Mouse (Mus musculus): Measurements from ENCODE around the gene Terb1. TPM values are rescaled to one million over a fixed set of nuclear protein-coding genes. Genes with fewer than 3 reads are reported as not detected.
A peak's percentile ranks its signal among the peaks of the same experiment; 100 is the strongest.

The Terb1 gene
- polyA plus RNA-seq, 1 experiment from 2014 or later: 0.46 TPM

GRCm38 (mm10) chr8:104536028-104536427, 26.3 kb upstream of the Terb1 start:
- no peaks in the 10 kb centered on the region for H3K27me3 ChIP-seq
- in situ Hi-C loops (cut with MboI; ENCODE audit: low pct_unique_long_range_greater_than_20kb): no loop called here
- no peak for TF ChIP-seq CTCF (IDR thresholded peaks at IDR 0.05)
- CTCF ChIA-PET: no interaction called here
- ATAC-seq (no peak), DNase-seq (ENCODE audit: low read depth, low spot score) (no peak)
- POLR2A ChIA-PET: no interaction called here

- CTCF ChIA-PET: interaction anchor here (0.6 to 1.4 kb wide), 7 partner anchors 9 to 101 kb away, joined by 3 to 8 read pairs (median 4); no protein-coding TSS in a partner anchor
- TF ChIP-seq CTCF (IDR thresholded peaks at IDR 0.05): no peak
- H3K27me3 ChIP-seq: no peaks in the 10 kb centered on the region
- POLR2A ChIA-PET: interaction anchor here (1.0 kb wide), 1 partner anchor 21 kb away, joined by 3 read pairs; no protein-coding TSS in a partner anchor
- ATAC-seq (no peak), DNase-seq (ENCODE audit: low read depth, low spot score) (no peak)
- in situ Hi-C loops (cut with MboI; ENCODE audit: low pct_unique_long_range_greater_than_20kb): no loop called here
Observed at GRCm38 (mm10) chr8:104535378-104535777, 25.7 kb upstream of the Terb1 start.

GRCm38 (mm10) chr8:104534779-104535141, 25.1 kb upstream of the Terb1 start:
- TF ChIP-seq CTCF (IDR thresholded peaks at IDR 0.05): no peak
- CTCF ChIA-PET: interaction anchor here (0.6 to 1.4 kb wide), 7 partner anchors 9 to 100 kb away, joined by 3 to 8 read pairs (median 4); no protein-coding TSS in a partner anchor
- in situ Hi-C loops (cut with MboI; ENCODE audit: low pct_unique_long_range_greater_than_20kb): no loop called here
- ATAC-seq: peak; percentile 27
- POLR2A ChIA-PET: interaction anchor here (1.0 kb wide), 1 partner anchor 20 kb away, joined by 3 read pairs; no protein-coding TSS in a partner anchor
- no peak for DNase-seq (ENCODE audit: low read depth, low spot score)
- no peaks in the 10 kb centered on the region for H3K27me3 ChIP-seq

- CTCF ChIA-PET: interaction anchor here (0.9 to 1.4 kb wide), 7 partner anchors 9 to 191 kb away, joined by 3 to 8 read pairs (median 4); no protein-coding TSS in a partner anchor
- peak; percentile 48 for DNase-seq (ENCODE audit: low read depth, low spot score)
- TF ChIP-seq CTCF (IDR thresholded peaks at IDR 0.05): peak; percentile 100
- POLR2A ChIA-PET: interaction anchor here (1.0 to 1.2 kb wide), 2 partner anchors 17 to 20 kb away, joined by 3 read pairs; no protein-coding TSS in a partner anchor
- ATAC-seq: peak; percentile 89
- no peaks in the 10 kb centered on the region for H3K27me3 ChIP-seq
- in situ Hi-C loops (cut with MboI; ENCODE audit: low pct_unique_long_range_greater_than_20kb): no loop called here
Observed at GRCm38 (mm10) chr8:104533971-104534778, 24.5 kb upstream of the Terb1 start, which contains the start of the genes Nae1 and Car7. TSS of gene Nae1 (minus strand) at chr8:104534637. TSS of gene Car7 (plus strand) at chr8:104534689.

- in situ Hi-C loops (cut with MboI; ENCODE audit: low pct_unique_long_range_greater_than_20kb): no loop called here
- no peaks in the 10 kb centered on the region for H3K27me3 ChIP-seq
- no peak for DNase-seq (ENCODE audit: low read depth, low spot score)
- POLR2A ChIA-PET: interaction anchor here (0.7 to 1.2 kb wide), 3 partner anchors 18 to 217 kb away, joined by 3 to 4 read pairs (median 4); no protein-coding TSS in a partner anchor
- peak; percentile 4 for ATAC-seq
- CTCF ChIA-PET: interaction anchor here (1.1 to 1.3 kb wide), 2 partner anchors 26 to 190 kb away, joined by 4 read pairs; no protein-coding TSS in a partner anchor
- no peak for TF ChIP-seq CTCF (IDR thresholded peaks at IDR 0.05)
Observed at GRCm38 (mm10) chr8:104533551-104533950, 23.8 kb upstream of the Terb1 start.

- DNase-seq (ENCODE audit: low read depth, low spot score) (no peak), ATAC-seq (no peak)
- in situ Hi-C loops (cut with MboI; ENCODE audit: low pct_unique_long_range_greater_than_20kb): no loop called here
- ChIA-PET CTCF (no interaction called here), POLR2A (no interaction called here)
- H3K27me3 ChIP-seq: no peaks in the 10 kb centered on the region
- TF ChIP-seq CTCF (IDR thresholded peaks at IDR 0.05): no peak
Observed at GRCm38 (mm10) chr8:104529671-104530070, 20.0 kb upstream of the Terb1 start.

- no peak for DNase-seq (ENCODE audit: low read depth, low spot score)
- no peak for TF ChIP-seq CTCF (IDR thresholded peaks at IDR 0.05)
- ChIA-PET CTCF (interaction anchor here (1.5 to 1.8 kb wide), 2 partner anchors 9 to 10 kb away, joined by 3 to 5 read pairs; no protein-coding TSS in a partner anchor), POLR2A (no interaction called here)
- H3K27me3 ChIP-seq: no peaks in the 10 kb centered on the region
- ATAC-seq: no peak
- in situ Hi-C loops (cut with MboI; ENCODE audit: low pct_unique_long_range_greater_than_20kb): no loop called here
Observed at GRCm38 (mm10) chr8:104517872-104518271, 8.2 kb upstream of the Terb1 start.

- H3K27me3 ChIP-seq: no peaks in the 10 kb centered on the region
- ChIA-PET POLR2A (no interaction called here), CTCF (interaction anchor here (1.3 kb wide), 1 partner anchor 11 kb away, joined by 4 read pairs; no protein-coding TSS in a partner anchor)
- in situ Hi-C loops (cut with MboI; ENCODE audit: low pct_unique_long_range_greater_than_20kb): no loop called here
- ATAC-seq (no peak), DNase-seq (ENCODE audit: low read depth, low spot score) (no peak)
- TF ChIP-seq CTCF (IDR thresholded peaks at IDR 0.05): no peak
Observed at GRCm38 (mm10) chr8:104510134-104510533, 424 bp upstream of the Terb1 start.

- TF ChIP-seq CTCF (IDR thresholded peaks at IDR 0.05): no peak
- ChIA-PET POLR2A (no interaction called here), CTCF (no interaction called here)
- in situ Hi-C loops (cut with MboI; ENCODE audit: low pct_unique_long_range_greater_than_20kb): no loop called here
- DNase-seq (ENCODE audit: low read depth, low spot score) (no peak), ATAC-seq (no peak)
- no peaks in the 10 kb centered on the region for H3K27me3 ChIP-seq
Observed at GRCm38 (mm10) chr8:104479091-104479490, 30.6 kb downstream of the Terb1 start.

- no peaks in the 10 kb centered on the region for H3K27me3 ChIP-seq
- DNase-seq (ENCODE audit: low read depth, low spot score): no peak
- ATAC-seq: no peak
- POLR2A ChIA-PET: no interaction called here
- in situ Hi-C loops (cut with MboI; ENCODE audit: low pct_unique_long_range_greater_than_20kb): no loop called here
- CTCF ChIA-PET: no interaction called here
- no peak for TF ChIP-seq CTCF (IDR thresholded peaks at IDR 0.05)
Observed at GRCm38 (mm10) chr8:104472465-104472864, 37.2 kb downstream of the Terb1 start.

- in situ Hi-C loops (cut with MboI; ENCODE audit: low pct_unique_long_range_greater_than_20kb): no loop called here
- DNase-seq (ENCODE audit: low read depth, low spot score): no peak
- H3K27me3 ChIP-seq: no peaks in the 10 kb centered on the region
- ATAC-seq: no peak
- TF ChIP-seq CTCF (IDR thresholded peaks at IDR 0.05): no peak
- CTCF ChIA-PET: interaction anchor here (1.1 to 1.2 kb wide), 2 partner anchors 14 to 19 kb away, joined by 3 to 4 read pairs; no protein-coding TSS in a partner anchor
- POLR2A ChIA-PET: no interaction called here
Observed at GRCm38 (mm10) chr8:104467463-104467862, 42.2 kb downstream of the Terb1 start.
